Mouse (Mus musculus): ENCODE measurements around the gene Gsta4.
A peak's percentile ranks its signal among the peaks of the same experiment; 100 is the strongest.

Gene Gsta4

GRCm38 (mm10) chr9:78178197-78178596, 4.4 kb upstream of the Gsta4 start:
- DNase-seq (ENCODE audit: low spot score in 2 of 2): no peak

- DNase-seq (ENCODE audit: low spot score in 2 of 2): no peak
Measured at GRCm38 (mm10) chr9:78179071-78179470, 3.5 kb upstream of the Gsta4 start.

GRCm38 (mm10) chr9:78185686-78186085, 3.1 kb downstream of the Gsta4 start:
- no peak for DNase-seq (ENCODE audit: low spot score in 2 of 2)

- DNase-seq (ENCODE audit: low spot score in 2 of 2): no peak
Measured at GRCm38 (mm10) chr9:78188910-78189309, 6.3 kb downstream of the Gsta4 start.

- DNase-seq (ENCODE audit: low spot score in 2 of 2): no peak
Measured at GRCm38 (mm10) chr9:78190651-78191634, 8.4 kb downstream of the Gsta4 start.

GRCm38 (mm10) chr9:78191736-78192135, 9.2 kb downstream of the Gsta4 start:
- DNase-seq (ENCODE audit: low spot score in 2 of 2): peak; percentile 58 to 71

- DNase-seq (ENCODE audit: low spot score in 2 of 2): no peak
Measured at GRCm38 (mm10) chr9:78193902-78194597, 11.5 kb downstream of the Gsta4 start.

- DNase-seq (ENCODE audit: low spot score in 2 of 2): no peak
Measured at GRCm38 (mm10) chr9:78195034-78195433, 12.5 kb downstream of the Gsta4 start.

- no peak for DNase-seq (ENCODE audit: low spot score in 2 of 2)
Measured at GRCm38 (mm10) chr9:78197801-78198200, 15.2 kb downstream of the Gsta4 start.

GRCm38 (mm10) chr9:78204194-78204593, 21.6 kb downstream of the Gsta4 start:
- DNase-seq (ENCODE audit: low spot score in 2 of 2): no peak

GRCm38 (mm10) chr9:78208956-78209355, 26.4 kb downstream of the Gsta4 start:
- no peak for DNase-seq (ENCODE audit: low spot score in 2 of 2)

- no peak for DNase-seq (ENCODE audit: low spot score in 2 of 2)
Measured at GRCm38 (mm10) chr9:78210079-78210478, 27.5 kb downstream of the Gsta4 start.

GRCm38 (mm10) chr9:78210821-78211220, 28.2 kb downstream of the Gsta4 start:
- no peak for DNase-seq (ENCODE audit: low spot score in 2 of 2)

- DNase-seq (ENCODE audit: low spot score in 2 of 2): no peak
Measured at GRCm38 (mm10) chr9:78211521-78211920, 28.9 kb downstream of the Gsta4 start.

GRCm38 (mm10) chr9:78212341-78213049, 29.9 kb downstream of the Gsta4 start:
- peak in 1 of 2 experiments; percentile 48 for DNase-seq (ENCODE audit: low spot score in 2 of 2)

- no peak for DNase-seq (ENCODE audit: low spot score in 2 of 2)
Measured at GRCm38 (mm10) chr9:78217074-78217473, 34.5 kb downstream of the Gsta4 start.

GRCm38 (mm10) chr9:78222616-78223015, 40.0 kb downstream of the Gsta4 start:
- DNase-seq (ENCODE audit: low spot score in 2 of 2): no peak

- DNase-seq (ENCODE audit: low spot score in 2 of 2): no peak
Measured at GRCm38 (mm10) chr9:78223221-78223902, 40.8 kb downstream of the Gsta4 start.

- no peak for DNase-seq (ENCODE audit: low spot score in 2 of 2)
Measured at GRCm38 (mm10) chr9:78224418-78224817, 41.8 kb downstream of the Gsta4 start.

- DNase-seq (ENCODE audit: low spot score in 2 of 2): no peak
Measured at GRCm38 (mm10) chr9:78225304-78225703, 42.7 kb downstream of the Gsta4 start.

GRCm38 (mm10) chr9:78228122-78228521, 45.5 kb downstream of the Gsta4 start:
- no peak for DNase-seq (ENCODE audit: low spot score in 2 of 2)
